Mouse (Mus musculus): Measurements from ENCODE around the gene Nek11. TPM values are rescaled to one million over a fixed set of nuclear protein-coding genes. Genes with fewer than 3 reads are reported as not detected.

Nek11 gene
- 0.11 TPM in 1 of 2 replicates, not detected in the other for polyA plus RNA-seq (2012; rRNA removed; ENCODE audit: low replicate concordance)

DNA sequence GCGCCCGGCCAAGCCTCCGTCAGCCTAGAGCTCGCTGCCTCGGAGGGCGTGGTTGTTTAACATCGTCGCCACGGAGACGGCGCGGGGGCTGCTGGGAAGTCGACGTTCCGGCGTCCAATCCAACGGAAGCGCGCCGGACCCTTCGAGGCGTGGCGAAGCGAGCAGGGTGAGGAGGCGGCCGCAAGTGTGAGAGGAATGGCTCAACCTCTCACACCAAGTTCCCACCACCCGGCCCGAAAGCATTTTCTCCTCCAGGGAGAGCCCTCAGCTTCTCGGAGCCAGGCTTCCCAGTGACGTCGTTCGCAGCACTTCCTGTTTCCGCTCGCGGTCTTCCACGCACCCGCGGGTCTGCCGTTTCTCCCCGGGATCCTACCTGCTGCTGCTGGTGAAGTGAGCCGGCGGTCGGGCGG lies at the start of gene Nek11, which contains the start of gene Aste1:
Nek11 (minus strand) TSS at position 307 of the 410 bp plus-strand sequence.
Aste1 (plus strand) TSS at position 175 of the 410 bp plus-strand sequence.

DNA sequence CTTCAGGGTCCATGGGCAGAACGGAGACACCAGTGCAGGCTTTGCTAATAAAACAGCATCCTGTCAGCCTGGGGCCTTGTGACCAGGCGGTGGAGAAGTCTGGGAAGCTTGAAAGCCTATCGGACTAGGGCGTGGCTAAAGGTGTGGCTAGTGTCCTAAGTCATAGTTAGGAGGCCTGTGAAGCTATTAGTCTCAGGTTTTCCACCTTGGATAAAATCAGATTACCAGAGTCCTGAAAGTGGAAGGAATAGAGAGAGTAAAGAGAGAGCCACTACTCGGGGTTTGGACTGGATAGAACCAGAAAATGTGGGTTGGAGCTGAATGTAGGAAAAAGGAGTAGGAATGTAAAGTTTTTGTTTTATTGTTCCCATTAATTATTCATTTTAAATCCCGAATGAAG lies 250.3 kb downstream of the Nek11 start, which contains the start of gene 1700080E11Rik:
1700080E11Rik (minus strand) TSS at position 101 of the 400 bp plus-strand sequence.

DNA sequence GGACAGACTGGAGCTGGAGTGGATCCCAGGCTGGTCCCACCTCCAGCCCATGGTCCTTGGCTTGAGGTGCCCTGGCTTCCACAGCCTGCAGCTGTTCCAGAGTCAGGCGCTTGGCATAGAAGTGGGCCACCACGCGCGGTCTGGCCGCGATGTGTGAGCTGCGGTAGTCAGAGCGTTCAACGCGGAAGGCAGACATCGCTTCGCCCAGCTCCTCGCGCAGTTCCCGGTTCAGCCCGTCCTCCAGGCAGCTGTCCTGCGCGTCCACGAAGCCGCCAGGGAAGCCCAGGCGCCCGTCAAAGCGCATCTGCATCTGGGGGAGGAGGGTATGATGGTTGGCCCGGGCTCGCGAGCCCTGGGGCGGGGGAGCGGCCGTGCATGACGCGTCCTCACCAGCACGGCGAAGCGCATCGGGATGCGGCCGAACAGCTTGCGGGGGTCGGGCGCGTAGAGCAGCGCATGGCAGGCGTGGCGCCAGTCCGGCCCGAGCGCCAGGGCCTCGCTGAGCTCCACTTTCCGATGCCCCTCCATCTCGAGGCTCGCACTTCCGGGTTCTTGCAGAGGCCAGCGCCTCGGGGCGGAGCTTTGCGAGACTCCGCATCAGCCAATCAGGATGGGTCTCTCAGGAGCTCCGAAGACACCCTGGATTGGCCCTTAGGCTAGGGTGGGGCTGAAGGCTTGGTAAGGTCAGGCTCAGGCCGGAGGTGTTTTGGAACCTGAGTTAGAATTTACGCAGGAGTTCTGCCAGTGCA lies 263.9 kb downstream of the Nek11 start, which contains the start of gene Nudt16:
Nudt16 (minus strand) TSS at position 572 of the 749 bp plus-strand sequence.

Other genes with a start within 250 kb of the Nek11 start
- gene Aste1, start 132 bp downstream of the Nek11 start, polyA plus RNA-seq (2012; rRNA removed; ENCODE audit: low replicate concordance), result 2.4 and 3.1 TPM in 2 replicates
- gene Atp2c1, start 131.8 kb upstream of the Nek11 start, polyA plus RNA-seq (2012; rRNA removed; ENCODE audit: low replicate concordance), result 20.5 and 48.7 TPM in 2 replicates
- gene Pik3r4, start 247.5 kb upstream of the Nek11 start, polyA plus RNA-seq (2012; rRNA removed; ENCODE audit: low replicate concordance), result 9.7 and 10.5 TPM in 2 replicates

All from duodenum, adult 2 months (tissue).